Mouse (Mus musculus): ENCODE data around the gene Pms2.

The Pms2 gene

DNA sequence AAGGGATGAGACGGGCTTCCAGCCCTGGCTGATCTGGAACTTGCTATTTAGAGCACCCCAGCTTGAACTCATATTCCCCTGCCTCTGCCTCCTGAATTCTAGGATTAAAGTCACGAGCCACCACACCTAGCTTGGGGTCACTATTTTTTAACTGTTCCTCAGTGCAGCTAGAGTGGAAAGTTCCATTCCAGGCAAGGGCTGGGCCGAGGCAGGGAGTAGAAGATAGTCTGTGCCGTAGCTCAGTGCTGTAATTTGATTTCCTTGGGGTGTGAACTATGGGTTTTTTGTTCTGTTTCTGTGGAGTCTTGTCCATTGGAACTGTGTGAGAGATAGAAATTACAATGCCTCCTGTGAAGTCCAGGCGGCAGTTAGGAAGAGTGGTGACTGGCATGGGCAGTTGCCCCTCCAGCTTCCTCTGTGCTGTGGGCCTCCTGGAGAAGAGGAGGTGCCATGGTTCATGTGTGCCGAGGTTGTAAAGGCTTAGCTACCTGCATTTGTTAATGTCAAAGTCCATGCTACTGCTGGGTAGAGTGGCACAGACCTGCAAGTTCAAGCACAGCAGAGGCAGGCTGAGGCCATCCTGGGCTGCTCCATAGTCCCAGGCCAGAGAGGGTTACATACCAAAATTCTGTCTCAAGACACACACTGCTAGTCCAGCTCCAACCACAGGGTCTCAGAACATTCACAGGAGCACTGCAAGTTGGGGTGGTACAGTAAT is 22.3 kb downstream of the Pms2 start:
- in situ Hi-C loops (cut with MboI; ENCODE audit: unreplicated experiment in 2 of 2), result no loop called here

DNA sequence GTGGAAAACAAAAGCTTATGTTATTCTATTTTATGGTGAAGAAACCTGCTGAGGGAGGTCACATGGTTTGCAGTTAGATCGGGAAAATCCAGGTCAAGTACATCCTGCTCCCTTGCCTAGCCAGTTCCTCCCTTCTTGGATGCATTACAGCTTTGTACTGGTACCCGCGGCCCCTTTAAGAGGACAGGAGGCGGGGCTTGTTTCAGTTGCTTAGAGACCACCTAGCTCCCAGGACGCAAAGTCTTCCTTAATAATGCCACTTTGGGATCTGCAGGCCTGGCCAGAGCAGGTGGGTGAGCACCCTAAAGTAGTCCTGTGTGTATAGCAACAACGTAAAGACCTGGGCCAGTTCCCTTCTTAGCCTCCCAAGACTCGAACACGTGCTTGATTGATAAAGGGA is 23.1 kb downstream of the Pms2 start, which contains the start of gene Rsph10b:
Gene Rsph10b, plus strand, starts transcription at position 205 of the 400 bp plus-strand sequence.
- in situ Hi-C loops (cut with MboI; ENCODE audit: unreplicated experiment in 2 of 2), result no loop called here

DNA sequence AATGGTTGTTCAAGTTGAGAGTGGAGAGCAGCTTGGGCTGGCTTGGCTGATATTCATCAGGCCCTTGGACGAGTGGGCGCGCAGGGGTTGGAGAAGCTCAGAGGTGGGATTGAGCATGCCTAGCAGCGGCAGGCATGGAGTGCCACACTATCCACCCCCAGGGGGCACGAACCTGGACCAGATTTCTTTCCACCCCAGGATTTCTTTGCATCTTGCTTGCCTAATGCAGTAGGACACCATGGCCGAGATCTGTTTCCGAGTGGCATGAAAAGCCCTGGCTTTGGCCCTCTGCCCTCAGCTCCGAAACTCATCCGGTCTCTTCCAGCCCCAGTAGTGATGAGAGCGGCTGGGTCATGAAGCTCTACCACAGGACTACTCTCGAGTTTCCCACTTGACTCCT is 23.6 kb downstream of the Pms2 start:
- in situ Hi-C loops (cut with MboI; ENCODE audit: unreplicated experiment in 2 of 2), result no loop called here

DNA sequence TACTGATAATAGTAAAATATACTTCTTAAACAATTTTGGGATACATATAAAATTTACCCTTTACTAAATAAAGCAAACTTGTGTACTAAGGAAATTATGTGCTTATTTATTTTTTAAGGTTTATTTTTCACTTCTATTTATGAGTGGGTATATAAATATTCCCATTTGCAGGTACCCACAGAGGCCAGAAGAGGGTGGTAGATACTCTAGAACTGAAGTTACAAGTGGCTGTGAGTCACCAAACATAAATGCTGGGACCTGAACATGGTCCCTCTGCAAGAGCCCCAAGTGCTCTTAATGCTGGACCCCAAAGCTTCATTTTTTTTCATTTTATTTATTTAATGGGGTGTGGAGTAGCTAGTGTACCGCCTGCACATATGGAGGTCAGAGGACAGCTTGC is 24.1 kb downstream of the Pms2 start:
- in situ Hi-C loops (cut with MboI; ENCODE audit: unreplicated experiment in 2 of 2), result no loop called here

DNA sequence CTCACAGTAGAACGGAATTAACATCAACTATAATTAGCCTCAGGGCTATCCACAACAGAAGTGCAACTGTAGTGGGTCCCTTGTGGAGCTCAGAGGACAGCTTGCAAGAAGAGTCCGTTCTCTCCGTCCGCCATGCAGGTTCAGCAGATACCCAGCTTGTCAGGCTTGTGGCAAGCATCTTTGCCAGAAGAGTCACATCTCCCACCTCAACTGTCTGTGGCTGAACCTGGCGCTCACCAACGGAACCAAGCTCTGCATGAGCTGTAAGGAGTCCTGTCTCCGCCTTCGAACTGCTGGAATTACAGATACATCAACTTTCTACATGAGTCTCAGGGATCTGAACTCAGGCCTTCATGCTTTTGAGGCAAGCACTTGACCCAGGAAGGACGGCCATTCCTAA is 26.4 kb downstream of the Pms2 start:
- in situ Hi-C loops (cut with MboI; ENCODE audit: unreplicated experiment in 2 of 2), result no loop called here

DNA sequence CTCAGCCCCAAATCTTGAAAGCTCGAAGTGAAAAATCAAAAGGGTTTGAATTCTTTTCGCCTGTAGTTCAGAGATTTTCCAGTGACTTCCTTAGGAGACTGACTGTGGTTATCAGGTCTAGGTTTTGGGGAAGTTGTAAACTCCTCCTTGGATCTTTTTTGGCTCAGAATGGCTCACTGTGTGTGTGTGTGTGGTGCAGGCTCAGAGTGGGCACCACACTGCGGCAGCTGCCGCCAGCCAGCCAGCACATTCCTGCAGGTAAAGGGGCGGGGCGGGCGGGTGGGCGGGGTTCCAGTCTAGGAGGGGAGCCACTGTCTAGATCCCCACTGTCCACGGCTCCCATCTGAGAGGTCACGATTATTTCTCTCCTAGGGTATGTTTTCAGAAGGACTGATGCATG is 31.8 kb downstream of the Pms2 start:
- in situ Hi-C loops (cut with MboI; ENCODE audit: unreplicated experiment in 2 of 2), result no loop called here

DNA sequence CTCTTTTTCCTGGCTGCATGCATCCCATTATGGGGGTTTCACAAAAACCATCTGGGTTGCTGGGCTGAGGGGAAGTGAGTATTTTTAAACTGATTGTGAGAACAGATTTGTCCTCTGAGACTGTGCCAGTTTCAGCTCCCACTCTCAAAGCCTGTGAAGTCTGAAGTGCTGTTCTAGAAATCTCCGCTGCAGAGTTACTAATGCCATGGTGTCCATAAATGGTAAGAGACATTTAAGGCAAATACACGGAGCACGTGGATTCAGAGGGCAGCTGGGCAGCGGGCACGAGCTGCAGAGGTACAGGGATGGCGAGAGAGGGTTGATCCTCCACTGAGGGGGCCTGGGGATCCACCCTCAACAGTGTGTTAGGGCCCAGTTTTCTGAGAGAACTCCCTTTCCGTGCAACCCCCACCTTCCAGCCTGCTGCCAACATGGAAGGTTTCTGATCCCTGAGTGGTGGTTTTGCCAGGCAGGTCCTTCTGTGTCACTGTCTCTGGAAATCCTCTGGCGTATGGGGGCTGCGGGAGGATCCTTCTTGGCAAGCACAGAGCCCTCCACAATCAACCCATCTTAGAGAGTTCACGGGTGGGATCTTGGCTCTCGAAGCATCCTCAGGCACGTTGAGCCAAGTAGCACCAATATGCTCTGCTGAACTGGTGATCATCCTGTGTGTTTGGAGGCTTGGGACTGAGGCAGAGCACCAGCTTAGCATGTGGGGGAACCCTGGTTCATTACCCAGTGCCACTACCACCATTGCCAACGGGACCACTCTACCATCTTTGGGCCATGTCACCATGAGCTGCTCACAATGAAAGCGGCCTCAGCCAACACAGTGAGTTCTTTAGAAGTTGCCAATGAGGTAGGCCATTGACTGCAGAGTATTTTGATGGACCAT is 33.7 kb downstream of the Pms2 start:
- in situ Hi-C loops (cut with MboI; ENCODE audit: unreplicated experiment in 2 of 2), result no loop called here

DNA sequence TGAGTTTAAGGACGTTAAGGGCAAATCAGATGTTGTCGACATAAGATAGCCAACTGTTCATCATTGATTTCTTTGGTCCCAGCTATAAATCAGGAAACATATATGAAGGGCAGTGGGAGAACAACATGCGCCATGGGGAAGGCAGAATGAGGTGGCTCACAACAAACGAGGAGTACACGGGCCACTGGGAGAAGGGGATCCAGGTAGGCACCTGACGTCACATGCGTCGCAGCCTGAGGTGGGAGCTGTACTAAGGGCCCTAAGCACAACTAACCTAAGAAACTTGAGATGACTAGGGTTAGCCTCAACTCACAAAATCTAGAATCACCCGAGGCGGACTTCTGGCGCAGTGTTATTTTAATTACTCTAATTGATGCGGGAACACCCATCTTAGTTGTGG is 38.6 kb downstream of the Pms2 start:
- in situ Hi-C loops (cut with MboI; ENCODE audit: unreplicated experiment in 2 of 2), result no loop called here

DNA sequence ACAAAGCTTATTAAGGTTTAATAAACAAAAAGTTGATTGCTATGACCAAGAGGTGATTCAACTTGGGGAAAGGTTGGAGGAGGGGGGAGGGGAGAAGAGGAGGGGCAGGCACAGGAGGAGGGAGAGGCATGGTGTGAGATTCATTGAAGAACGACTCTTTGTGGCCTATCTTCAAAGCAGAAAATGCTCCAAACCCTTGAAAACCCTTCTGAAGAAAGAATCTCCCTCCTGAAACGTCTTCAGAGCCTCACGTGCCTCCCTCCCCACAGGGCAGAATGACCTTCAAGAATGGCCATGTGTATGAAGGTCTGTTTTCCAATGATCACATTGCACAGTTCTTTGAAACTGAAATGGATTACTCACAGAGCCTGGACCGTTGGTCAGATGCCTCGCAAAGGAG is 40.3 kb downstream of the Pms2 start:
- in situ Hi-C loops (cut with MboI; ENCODE audit: unreplicated experiment in 2 of 2), result no loop called here

DNA sequence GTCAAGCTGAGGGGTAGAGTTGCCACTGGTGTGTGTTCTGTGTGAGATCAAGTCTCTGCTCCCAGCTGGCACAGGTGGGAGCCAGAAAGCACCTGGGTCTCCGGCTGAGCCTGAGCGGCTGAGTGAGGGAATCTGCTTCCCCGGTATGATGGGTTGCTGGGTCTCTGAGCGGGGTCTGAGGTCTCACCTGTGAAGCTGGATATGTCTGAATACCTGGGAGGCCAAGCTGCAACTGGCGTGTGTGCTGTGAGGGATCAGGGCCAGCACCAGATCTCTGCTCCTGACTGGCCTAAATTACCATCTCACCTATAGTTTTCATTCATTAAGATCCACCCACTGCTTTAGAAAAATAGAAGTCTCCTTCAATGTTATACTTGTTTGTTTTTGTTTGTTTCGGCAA is 47.3 kb downstream of the Pms2 start:
- in situ Hi-C loops (cut with MboI; ENCODE audit: unreplicated experiment in 2 of 2), result no loop called here

DNA sequence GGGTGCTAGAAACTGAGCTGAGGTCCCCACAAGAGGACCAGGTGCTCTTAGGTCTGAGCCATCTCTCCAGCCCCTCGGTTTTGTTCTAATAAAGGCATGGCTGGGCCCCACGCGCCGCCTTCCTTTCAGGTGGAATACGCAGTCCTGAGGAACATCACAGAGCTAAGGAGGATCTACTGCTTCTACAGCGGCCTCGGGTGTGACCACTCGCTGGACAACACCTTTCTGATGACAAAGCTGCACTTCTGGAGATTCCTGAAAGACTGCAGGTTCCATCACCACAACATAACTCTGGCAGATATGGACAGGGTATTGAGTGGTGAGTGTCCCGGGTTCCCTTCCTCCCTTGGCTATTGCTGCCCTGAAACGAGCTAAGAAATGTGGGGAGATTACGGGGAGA is 49.8 kb downstream of the Pms2 start:
- in situ Hi-C loops (cut with MboI; ENCODE audit: unreplicated experiment in 2 of 2), result no loop called here

DNA sequence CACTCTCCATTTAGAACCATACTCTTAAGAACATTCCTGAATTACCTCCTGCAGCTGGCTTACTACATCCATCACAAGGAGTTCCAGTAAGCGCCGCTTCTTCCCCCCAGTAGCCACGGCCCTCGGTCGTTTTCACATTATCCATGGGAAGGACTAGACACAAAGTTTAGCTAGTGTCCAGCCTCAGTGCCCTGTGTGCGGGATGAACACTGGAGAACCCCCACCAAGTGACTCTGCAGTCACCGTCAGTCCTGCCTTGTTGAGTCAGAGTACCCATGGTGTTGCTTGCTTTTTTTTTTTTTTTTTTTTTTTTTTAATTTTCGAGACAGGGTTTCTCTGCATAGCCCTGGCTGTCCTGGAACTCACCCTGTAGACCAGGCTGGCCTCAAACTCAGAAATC is 51.4 kb downstream of the Pms2 start:
- in situ Hi-C loops (cut with MboI; ENCODE audit: unreplicated experiment in 2 of 2), result loop anchor here in 1 of 2 experiments (5.0 kb wide), 1 partner anchor 529 kb away; no protein-coding TSS in a partner anchor

DNA sequence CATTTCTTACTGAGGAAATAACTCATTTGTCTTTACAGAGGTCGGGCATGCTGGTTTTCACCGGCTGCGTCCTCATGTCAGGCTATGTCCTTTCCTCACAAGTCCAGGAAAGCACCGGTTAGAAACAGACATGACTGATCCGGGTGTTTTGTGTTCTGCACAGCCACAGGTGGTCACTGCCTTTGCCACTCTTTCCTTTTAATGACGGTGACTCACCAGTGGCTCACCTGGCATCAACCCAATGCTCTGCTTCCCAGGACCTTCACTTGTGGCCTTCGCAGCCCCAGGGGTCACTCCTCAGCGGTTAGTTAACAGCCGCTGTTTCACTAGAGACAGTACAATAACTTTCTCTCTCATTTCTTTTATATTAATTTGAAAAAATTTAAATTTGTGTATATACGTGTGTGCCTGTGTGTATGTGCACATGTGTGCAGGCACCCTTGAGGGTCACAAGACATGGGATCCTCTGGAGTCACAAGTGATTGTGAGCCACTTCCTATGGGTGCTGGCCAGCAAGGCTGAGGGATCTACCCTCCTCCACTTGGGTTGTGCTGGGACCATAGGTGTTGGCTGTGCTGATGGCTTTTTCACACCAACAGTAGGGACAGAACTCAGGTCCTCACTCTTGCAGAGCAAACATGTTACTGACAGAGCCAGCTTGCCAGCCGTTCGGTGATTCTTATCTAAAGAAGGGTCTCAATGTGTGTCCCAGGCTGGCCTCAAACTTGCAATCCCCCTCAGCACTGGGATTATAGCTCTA is 56.0 kb downstream of the Pms2 start:
- in situ Hi-C loops (cut with MboI; ENCODE audit: unreplicated experiment in 2 of 2), result no loop called here

DNA sequence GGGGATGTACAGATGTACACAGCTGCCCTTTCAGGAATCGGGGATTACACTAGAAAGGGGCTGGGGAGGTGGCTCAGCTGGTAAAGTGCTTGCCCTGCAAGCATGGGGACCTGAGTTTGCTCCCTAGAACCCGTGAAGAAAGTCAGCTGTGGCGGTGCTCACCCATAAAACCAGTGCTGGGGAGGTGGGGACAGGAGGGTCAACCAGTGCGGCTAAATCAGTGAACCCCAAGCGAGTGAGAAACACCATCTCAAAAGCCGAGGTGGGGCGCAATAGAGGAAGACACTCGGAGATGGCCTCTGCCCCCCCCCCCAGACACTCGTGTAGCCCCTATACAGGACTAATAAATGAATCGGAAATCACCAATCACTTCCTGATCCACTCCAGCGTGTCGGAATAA is 56.9 kb downstream of the Pms2 start:
- in situ Hi-C loops (cut with MboI; ENCODE audit: unreplicated experiment in 2 of 2), result no loop called here

DNA sequence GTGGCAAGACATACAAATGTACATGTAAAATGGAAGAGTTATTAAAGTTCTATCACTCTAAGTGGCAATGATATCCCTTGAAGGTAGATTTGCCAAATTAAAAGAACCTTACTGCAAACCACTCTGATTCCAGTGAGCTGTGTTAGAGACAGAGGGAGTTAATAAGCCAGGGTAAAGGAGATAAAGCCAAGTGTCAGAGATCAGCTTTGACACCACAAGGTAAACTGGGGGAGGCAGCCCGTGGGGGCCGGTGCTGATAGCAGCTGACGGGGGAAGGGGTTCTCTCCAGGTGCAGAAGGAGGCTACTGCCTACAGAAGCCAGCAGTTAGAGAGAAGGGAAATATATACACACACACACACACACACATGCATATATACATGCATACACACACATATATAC is 62.9 kb downstream of the Pms2 start:
- in situ Hi-C loops (cut with MboI; ENCODE audit: unreplicated experiment in 2 of 2), result loop anchor here in 1 of 2 experiments (10.0 kb wide), 1 partner anchor 398 kb away; no protein-coding TSS in a partner anchor

DNA sequence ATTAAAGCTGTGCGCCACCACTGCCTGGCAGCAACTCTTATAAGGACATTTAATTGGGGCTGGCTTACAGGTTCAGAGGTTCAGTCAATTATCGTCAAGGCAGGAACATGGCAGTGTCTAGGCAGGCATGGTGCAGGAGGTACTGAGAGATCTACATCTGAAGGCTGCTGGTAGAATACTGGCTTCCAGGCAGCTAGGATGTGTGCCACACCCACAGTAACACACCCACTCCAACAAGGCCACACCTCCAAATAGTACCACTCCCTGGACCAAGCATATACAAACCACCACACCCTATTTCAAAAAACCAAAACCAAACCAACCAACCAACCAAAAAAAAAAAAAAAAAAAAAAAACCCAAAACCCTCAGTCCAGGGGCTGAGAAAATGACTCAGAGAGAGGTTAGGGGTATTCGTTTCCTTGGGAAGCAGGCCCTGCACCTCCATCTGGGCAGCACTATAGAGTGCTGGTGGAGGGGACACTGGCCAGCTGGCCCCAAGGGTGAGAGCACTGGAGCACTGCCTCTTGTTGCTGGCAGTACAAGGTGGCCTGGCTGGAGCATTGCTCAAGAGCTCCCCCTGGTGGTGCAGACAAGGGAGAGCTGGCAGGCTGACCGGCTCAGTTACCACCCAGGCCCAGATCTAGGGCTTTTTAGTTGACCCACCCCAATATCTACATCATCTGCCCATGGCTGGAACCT is 65.3 kb downstream of the Pms2 start:
- in situ Hi-C loops (cut with MboI; ENCODE audit: unreplicated experiment in 2 of 2), result loop anchor here (5.0 to 10.0 kb wide), 3 partner anchors 400 to 538 kb away; no protein-coding TSS in a partner anchor

DNA sequence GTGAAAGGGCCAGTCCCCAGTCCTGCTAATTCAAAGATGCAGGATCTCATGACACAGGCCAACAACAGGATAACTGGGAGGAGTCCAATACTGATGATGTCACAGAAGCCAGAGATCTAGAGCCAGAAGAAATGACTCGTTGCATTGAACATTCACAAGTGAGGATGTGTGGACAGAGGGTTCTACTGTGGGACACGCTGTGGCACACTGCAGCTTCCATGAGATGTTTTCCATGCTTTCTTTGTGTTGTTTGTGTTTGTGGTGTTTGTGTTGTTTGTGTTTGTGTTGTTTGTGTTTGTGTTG is 65.8 kb downstream of the Pms2 start:
- in situ Hi-C loops (cut with MboI; ENCODE audit: unreplicated experiment in 2 of 2), result loop anchor here (5.0 to 10.0 kb wide), 3 partner anchors 401 to 538 kb away; no protein-coding TSS in a partner anchor

DNA sequence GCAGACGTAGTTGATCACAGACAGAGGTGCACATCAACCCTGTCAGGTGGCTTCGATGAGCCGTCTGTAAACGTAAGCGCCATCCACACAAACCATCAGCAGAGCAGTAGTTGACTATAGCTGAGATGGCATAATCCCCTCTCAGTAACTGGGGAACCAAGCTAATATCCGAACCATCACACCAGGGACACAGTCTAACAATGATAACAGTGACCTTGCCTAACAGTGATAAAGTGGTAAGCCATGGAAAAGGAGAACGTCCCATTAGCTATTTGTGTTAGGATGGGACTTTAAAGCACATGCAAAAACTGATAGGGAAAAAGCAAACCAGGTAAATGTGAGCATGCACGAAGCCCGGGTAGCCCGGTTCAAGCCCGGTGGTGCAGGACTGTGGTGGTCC is 66.5 kb downstream of the Pms2 start:
- in situ Hi-C loops (cut with MboI; ENCODE audit: unreplicated experiment in 2 of 2), result loop anchor here (5.0 to 10.0 kb wide), 3 partner anchors 401 to 539 kb away; no protein-coding TSS in a partner anchor

DNA sequence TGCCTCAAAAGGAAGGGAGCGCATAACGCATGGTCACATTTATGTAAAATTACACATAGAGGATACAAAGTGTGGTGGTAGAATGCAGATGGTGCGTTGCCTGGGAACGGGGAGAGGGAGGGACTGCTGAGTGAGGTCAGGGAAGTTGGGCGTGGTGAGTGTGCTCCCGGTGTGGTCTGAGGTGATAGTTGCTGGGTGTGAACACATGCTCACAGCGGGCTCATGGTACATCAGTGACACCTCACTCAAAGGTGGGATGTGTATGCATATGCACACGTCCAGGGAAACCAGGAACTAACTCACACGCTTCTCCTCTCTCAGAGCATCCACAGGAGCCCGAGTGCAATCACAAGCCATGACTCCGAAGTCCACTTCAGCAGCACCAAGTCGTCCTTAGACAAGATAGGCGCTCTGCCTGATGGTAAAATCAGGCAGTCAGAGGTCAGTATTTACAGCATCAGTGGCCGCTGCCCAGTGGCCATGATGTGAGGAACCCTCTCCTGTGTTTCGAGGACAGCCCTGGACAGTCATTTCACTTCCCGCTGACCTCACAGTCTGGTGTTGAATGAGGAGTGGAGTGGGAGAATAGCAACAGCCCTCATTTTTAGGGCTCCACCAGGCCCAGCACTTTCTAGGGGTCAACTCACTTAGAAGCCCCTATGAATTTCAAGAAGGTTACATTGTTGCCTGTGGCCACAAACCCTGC is 67.1 kb downstream of the Pms2 start:
- in situ Hi-C loops (cut with MboI; ENCODE audit: unreplicated experiment in 2 of 2), result loop anchor here (5.0 to 10.0 kb wide), 3 partner anchors 402 to 540 kb away; no protein-coding TSS in a partner anchor

DNA sequence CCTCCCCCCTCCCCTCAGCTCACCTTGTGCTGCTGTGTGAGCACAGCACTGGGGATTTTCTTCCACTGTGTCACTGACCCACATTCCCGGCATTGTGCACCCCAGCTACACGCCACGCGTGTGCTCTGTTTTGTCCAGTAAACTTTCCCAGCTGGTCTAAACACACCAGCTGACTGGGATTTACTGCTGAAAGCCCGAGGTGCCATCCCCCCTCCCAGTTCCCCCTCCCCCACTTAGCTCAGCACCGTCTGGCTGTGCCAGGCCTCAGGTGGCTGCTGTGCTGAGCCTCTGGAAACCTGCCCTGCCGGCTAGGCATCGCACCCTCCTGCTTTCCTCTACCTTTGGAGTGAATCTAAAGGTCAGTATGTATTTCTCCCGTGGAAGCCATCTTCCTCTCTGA is 71.1 kb downstream of the Pms2 start:
- in situ Hi-C loops (cut with MboI; ENCODE audit: unreplicated experiment in 2 of 2), result no loop called here
